ENCODE assay signal across 18 mouse cellular contexts in genomic region chr2:132571301-132571700, GRCm38 (mm10).
"Had no signal": no experiment of that assay in that cellular context is flagged by ENCODE, and none has a peak within 500 bp of the region (broad histone marks: within the 10 kb centered on the region; RNA-seq: fewer than 3 reads in every experiment).

No protein-coding gene starts in this region.

- H3K4me3 ChIP-seq: kidney, embryonic 15.5 days; limb, embryonic 13.5 days; midbrain, embryonic 12.5 days; neural tube, embryonic 13.5 days had no signal

- H3K4me2 ChIP-seq: kidney, embryonic 15.5 days; limb, embryonic 13.5 days; lung, embryonic 14.5 days; midbrain, embryonic 12.5 days; neural tube, embryonic 13.5 days had no signal

- H3K9ac ChIP-seq: kidney, embryonic 15.5 days; limb, embryonic 13.5 days; liver, embryonic 14.5 days; lung, embryonic 14.5 days; midbrain, embryonic 12.5 days; neural tube, embryonic 13.5 days had no signal

- DNase-seq: kidney, adult 2 months; kidney, postnatal 14 days; layer of hippocampus, postnatal 36 days; left cerebral cortex, postnatal 4 days; lung, embryonic 14.5 days; lung, postnatal 10 days; lung, postnatal 4 days; retina, postnatal 1 day; right cerebral cortex, postnatal 4 days; thymus, adult 18-20 months; thymus, postnatal 14 days had no signal

- H3K9me3 ChIP-seq: kidney, embryonic 15.5 days; limb, embryonic 13.5 days; midbrain, embryonic 12.5 days; neural tube, embryonic 13.5 days had no signal

- ATAC-seq: intestine, embryonic 16.5 days; midbrain, embryonic 16.5 days had no signal

- H3K27ac ChIP-seq: kidney, embryonic 15.5 days; limb, embryonic 13.5 days; midbrain, embryonic 12.5 days; neural tube, embryonic 13.5 days had no signal

- H3K27me3 ChIP-seq: kidney, embryonic 15.5 days; limb, embryonic 13.5 days; midbrain, embryonic 12.5 days; neural tube, embryonic 13.5 days had no signal
